Mouse (Mus musculus) forebrain, embryonic 13.5 days (tissue): Measurements from ENCODE around the gene Mgat4d. TPM values are rescaled to one million over a fixed set of nuclear protein-coding genes. Genes with fewer than 3 reads are reported as not detected.

Experiments used
- ATAC-seq: fragments of 200-750 bp; cut with Nextera tagmentation; 2 replicates; pipeline ENCODE4 v1.8.0; 2017
- H3K27ac ChIP-seq: fragments of 300-500 bp; sonication (generic); 2 replicates; pipeline ENCODE4 v1.5.1; 2015; ENCODE audit warnings: inconsistent platforms, mild to moderate bottlenecking, moderate library complexity
- H3K27me3 ChIP-seq: fragments of 300-500 bp; sonication (generic); 2 replicates; pipeline ENCODE4 v1.6.1; 2015; ENCODE audit warnings: mild to moderate bottlenecking, inconsistent platforms
- H3K36me3 ChIP-seq: fragments of 300-500 bp; sonication (generic); 2 replicates; pipeline ENCODE4 v1.6.1; 2015; ENCODE audit warnings: mild to moderate bottlenecking, inconsistent platforms; ENCODE audit not compliant: poor library complexity, severe bottlenecking
- H3K4me1 ChIP-seq: fragments of 300-500 bp; sonication (generic); 2 replicates; pipeline ENCODE4 v1.6.1; 2015; ENCODE audit warnings: inconsistent platforms
- H3K4me2 ChIP-seq: fragments of 300-500 bp; sonication (generic); 2 replicates; pipeline ENCODE4 v1.6.1; 2015; ENCODE audit warnings: inconsistent platforms, mild to moderate bottlenecking, moderate library complexity
- H3K4me3 ChIP-seq: fragments of 300-500 bp; sonication (generic); 2 replicates; pipeline ENCODE4 v1.5.1; 2015; ENCODE audit warnings: mild to moderate bottlenecking, inconsistent platforms
- H3K9ac ChIP-seq: fragments of 300-500 bp; sonication (generic); 2 replicates; pipeline ENCODE4 v1.6.1; 2015; ENCODE audit warnings: mild to moderate bottlenecking, inconsistent platforms
- H3K9me3 ChIP-seq: fragments of 300-500 bp; sonication (generic); replicated peaks from 2 replicates; pipeline ENCODE4 v1.6.1; 2016; ENCODE audit warnings: inconsistent platforms
- WGBS: fragments of 180-500 bp; shearing (Covaris S2); methylation state at CpG from one replicate; pipeline ENCODE4 v1.1.7; 2015; 5-methylcytosine and 5-hydroxymethylcytosine counted together
- polyA plus RNA-seq: library from polyadenylated mRNA; unstranded; fragments of >200 nt; fragmentation: Nextera tagmentation; extraction: Ambion mirVana; gene quantifications from 2 replicates; pipeline ENCODE4 v1.2.1, GENCODE M21; 2015

Mgat4d gene
- polyA plus RNA-seq, 1 experiment from 2014 or later, result not detected

DNA sequence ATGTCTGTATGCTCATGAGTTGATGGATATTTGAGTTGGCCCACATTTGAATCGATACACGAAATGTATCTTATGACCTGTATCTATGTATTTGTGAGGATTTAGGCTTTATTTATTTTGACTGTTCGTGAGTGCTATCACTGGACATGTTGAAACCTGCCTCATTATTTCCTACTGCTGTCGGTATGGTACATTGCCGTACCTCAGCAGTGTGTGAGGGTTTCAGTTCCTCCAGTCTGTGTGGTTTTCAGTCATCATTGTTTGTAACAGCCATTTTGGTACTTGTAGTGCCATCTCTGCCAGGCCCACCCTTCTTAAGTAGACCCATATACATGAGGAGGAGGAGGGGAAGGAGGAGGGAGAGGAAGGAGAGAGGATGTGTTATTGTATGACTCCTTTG, 46.1 kb downstream of the Mgat4d start:
- 91% methylated on average over 5 of the region's 5 CpGs for WGBS

DNA sequence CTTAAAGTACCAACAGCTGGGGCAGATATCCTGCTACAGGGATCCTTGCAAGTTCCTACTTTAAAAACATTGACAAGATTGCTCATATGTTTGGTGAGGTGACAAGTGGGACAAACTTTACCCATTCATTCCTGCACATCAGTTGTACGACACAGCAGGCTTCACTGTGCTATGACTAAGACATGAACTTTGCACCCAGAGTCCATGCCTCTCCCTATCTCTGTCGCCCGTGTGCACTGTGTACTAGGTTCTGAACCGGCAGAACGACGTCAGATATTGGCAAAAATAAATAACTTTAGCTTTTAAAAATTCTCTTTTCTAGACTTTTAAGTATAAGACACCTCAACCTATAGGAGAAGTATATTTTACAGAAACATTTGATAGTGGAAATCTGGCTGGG, 48.4 kb downstream of the Mgat4d start:
- Histone ChIP-seq H3K27ac (no peak overlapping the region), H3K9me3 (no peaks in the 10 kb centered on the region), H3K4me2 (no peak overlapping the region), H3K27me3 (no peaks in the 10 kb centered on the region), H3K36me3 (no peaks in the 10 kb centered on the region), H3K9ac (no peak overlapping the region), H3K4me3 (no peak overlapping the region), H3K4me1 (no peaks in the 10 kb centered on the region)
- 86% methylated on average over 6 of the region's 6 CpGs for WGBS
- no peak for ATAC-seq

More for the DNA sequence above, 46.1 kb downstream of the Mgat4d start:
- Histone ChIP-seq H3K4me1 (peaks cover 6% of the 10 kb centered on the region), H3K27me3 (peaks cover 10% of the 10 kb centered on the region; the same call in 1 of the 2 replicates), H3K4me2 (no peak overlapping the region), H3K9me3 (no peaks in the 10 kb centered on the region), H3K9ac (no peak overlapping the region), H3K36me3 (no peaks in the 10 kb centered on the region), H3K4me3 (no peak overlapping the region), H3K27ac (no peak overlapping the region)
- ATAC-seq, result no peak

GRCm38 (mm10) chr8:83397726-83398125, 49.5 kb downstream of the Mgat4d start:
- Histone ChIP-seq H3K27me3 (no peaks in the 10 kb centered on the region), H3K36me3 (no peaks in the 10 kb centered on the region)

GRCm38 (mm10) chr8:83405548-83405947, 57.3 kb downstream of the Mgat4d start:
- Histone ChIP-seq H3K4me3 (no peak overlapping the region), H3K9ac (no peak overlapping the region), H3K27me3 (no peaks in the 10 kb centered on the region), H3K27ac (no peak overlapping the region), H3K36me3 (no peaks in the 10 kb centered on the region), H3K4me2 (no peak overlapping the region), H3K4me1 (no peaks in the 10 kb centered on the region), H3K9me3 (no peaks in the 10 kb centered on the region)
- ATAC-seq, result no peak
- WGBS, result 86% methylated on average over 10 of the region's 10 CpGs

More at GRCm38 (mm10) chr8:83397726-83398125, 49.5 kb downstream of the Mgat4d start:
- Histone ChIP-seq H3K9me3 (no peaks in the 10 kb centered on the region), H3K27ac (no peak overlapping the region), H3K9ac (no peak overlapping the region), H3K4me1 (no peaks in the 10 kb centered on the region), H3K4me2 (no peak overlapping the region), H3K4me3 (no peak overlapping the region)
- no peak for ATAC-seq
- 76% methylated on average over 4 of the region's 4 CpGs for WGBS

GRCm38 (mm10) chr8:83406836-83407235, 58.6 kb downstream of the Mgat4d start:
- Histone ChIP-seq H3K4me2 (no peak overlapping the region), H3K9ac (no peak overlapping the region), H3K4me1 (no peaks in the 10 kb centered on the region), H3K9me3 (no peaks in the 10 kb centered on the region), H3K27me3 (no peaks in the 10 kb centered on the region), H3K4me3 (no peak overlapping the region), H3K36me3 (no peaks in the 10 kb centered on the region), H3K27ac (no peak overlapping the region)
- no peak for ATAC-seq
- WGBS, result 39% methylated on average over 6 of the region's 6 CpGs

DNA sequence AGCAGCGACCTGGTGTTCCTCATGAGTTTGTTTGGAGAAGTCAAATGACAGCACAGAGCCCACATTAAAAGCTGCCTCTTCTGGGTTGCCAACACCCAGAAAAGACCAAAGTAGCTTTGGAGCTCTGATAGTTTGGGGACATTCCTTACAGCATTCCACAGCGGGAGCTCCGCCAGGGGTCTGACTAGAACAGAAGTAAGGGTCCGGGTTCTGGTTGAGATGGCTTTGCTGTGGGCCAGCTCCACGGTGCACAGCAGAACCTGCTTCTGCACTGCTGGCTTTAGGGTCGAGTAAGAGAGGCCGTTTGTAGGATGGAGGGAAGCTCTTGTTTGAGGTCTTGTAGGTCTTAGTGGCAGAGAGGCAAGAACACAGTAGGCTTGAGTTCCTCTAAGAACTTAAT, 60.2 kb downstream of the Mgat4d start:
- Histone ChIP-seq H3K27ac (no peak overlapping the region), H3K36me3 (no peaks in the 10 kb centered on the region), H3K4me3 (no peak overlapping the region), H3K9ac (no peak overlapping the region), H3K27me3 (no peaks in the 10 kb centered on the region), H3K4me1 (no peaks in the 10 kb centered on the region), H3K4me2 (no peak overlapping the region), H3K9me3 (no peaks in the 10 kb centered on the region)
- ATAC-seq, result no peak
- 87% methylated on average over 7 of the region's 7 CpGs for WGBS

DNA sequence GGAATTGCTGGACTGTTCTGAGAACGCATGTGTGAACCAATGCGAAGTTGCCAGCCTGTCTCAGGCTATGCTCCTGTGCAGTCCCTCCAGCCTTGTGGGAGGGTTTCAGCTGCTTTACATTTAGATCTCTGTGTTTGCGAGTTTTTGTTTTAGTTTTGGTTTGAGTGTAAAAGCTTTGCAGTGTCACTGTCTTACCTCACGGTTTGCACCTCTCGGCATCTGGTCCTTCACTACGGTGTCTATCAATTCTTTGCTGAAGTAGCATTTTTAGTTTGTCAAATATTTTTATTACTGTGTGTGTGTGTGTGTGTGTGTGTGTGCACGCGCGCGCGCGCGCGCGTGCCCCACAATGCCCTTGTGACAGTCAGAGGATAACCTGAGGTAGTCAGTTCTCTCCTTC, 68.6 kb downstream of the Mgat4d start:
- 95% methylated on average over 15 of the region's 15 CpGs for WGBS
- no peak overlapping the region for H3K4me3 ChIP-seq
- no peak overlapping the region for H3K4me2 ChIP-seq
- no peaks in the 10 kb centered on the region for H3K4me1 ChIP-seq
- no peak overlapping the region for H3K9ac ChIP-seq
- ATAC-seq, result no peak
- H3K27me3 ChIP-seq, result no peaks in the 10 kb centered on the region
- H3K27ac ChIP-seq, result no peak overlapping the region
- H3K9me3 ChIP-seq, result no peaks in the 10 kb centered on the region
- H3K36me3 ChIP-seq, result no peaks in the 10 kb centered on the region

DNA sequence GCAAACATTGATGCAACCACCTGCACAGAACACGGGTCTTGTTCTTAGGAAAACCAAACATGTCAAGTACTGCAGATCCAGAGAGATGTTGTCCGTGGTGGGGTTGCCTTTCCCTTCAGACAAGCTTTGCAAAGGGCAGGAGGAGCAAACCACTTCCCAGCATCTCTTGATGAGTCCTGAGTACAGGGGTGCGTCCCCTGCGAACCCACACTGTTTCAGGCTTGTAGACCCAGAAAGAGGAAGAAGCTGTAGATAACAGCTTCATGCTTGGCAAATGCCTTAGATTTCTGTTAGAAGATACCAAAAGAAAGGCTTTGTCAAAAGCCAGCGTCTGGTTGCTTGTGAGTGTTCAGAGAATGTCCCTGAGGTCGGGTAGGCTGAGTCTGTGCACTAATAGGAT, 69.7 kb downstream of the Mgat4d start:
- H3K4me1 ChIP-seq, result no peaks in the 10 kb centered on the region

GRCm38 (mm10) chr8:83418805-83419516, 70.7 kb downstream of the Mgat4d start:
- Histone ChIP-seq H3K4me2 (no peak overlapping the region), H3K4me1 (no peaks in the 10 kb centered on the region), H3K36me3 (no peaks in the 10 kb centered on the region), H3K27me3 (no peaks in the 10 kb centered on the region), H3K27ac (no peak overlapping the region), H3K4me3 (no peak overlapping the region), H3K9me3 (no peaks in the 10 kb centered on the region), H3K9ac (no peak overlapping the region)
- 94% methylated on average over 11 of the region's 11 CpGs for WGBS
- no peak for ATAC-seq

More for the DNA sequence above, 69.7 kb downstream of the Mgat4d start:
- no peak overlapping the region for H3K4me3 ChIP-seq
- no peaks in the 10 kb centered on the region for H3K9me3 ChIP-seq
- H3K4me2 ChIP-seq, result no peak overlapping the region
- no peak for ATAC-seq
- H3K27ac ChIP-seq, result no peak overlapping the region
- no peaks in the 10 kb centered on the region for H3K36me3 ChIP-seq
- H3K9ac ChIP-seq, result no peak overlapping the region
- WGBS, result 87% methylated on average over 6 of the region's 6 CpGs
- H3K27me3 ChIP-seq, result no peaks in the 10 kb centered on the region

- no peak for ATAC-seq
- no peak overlapping the region for H3K27ac ChIP-seq
- H3K36me3 ChIP-seq, result 0 out of 2 replicates have a peak, but pooled peaks cover 3% of the 10 kb centered on the region
- H3K9me3 ChIP-seq, result no peaks in the 10 kb centered on the region
- no peaks in the 10 kb centered on the region for H3K27me3 ChIP-seq
- no peak overlapping the region for H3K4me2 ChIP-seq
- no peak overlapping the region for H3K9ac ChIP-seq
- WGBS, result 100% methylated on average over 1 of the region's 1 CpGs
- H3K4me3 ChIP-seq, result no peak overlapping the region
- no peaks in the 10 kb centered on the region for H3K4me1 ChIP-seq
Measured at GRCm38 (mm10) chr8:83421354-83421753, 73.1 kb downstream of the Mgat4d start.

GRCm38 (mm10) chr8:83423032-83423825, 75.0 kb downstream of the Mgat4d start:
- 83% methylated on average over 13 of the region's 13 CpGs for WGBS
- Histone ChIP-seq H3K4me1 (no peaks in the 10 kb centered on the region), H3K36me3 (0 out of 2 replicates have a peak, but pooled peaks cover 3% of the 10 kb centered on the region), H3K4me3 (no peak overlapping the region), H3K4me2 (no peak overlapping the region), H3K27me3 (no peaks in the 10 kb centered on the region), H3K27ac (no peak overlapping the region), H3K9me3 (no peaks in the 10 kb centered on the region), H3K9ac (no peak overlapping the region)
- no peak for ATAC-seq

GRCm38 (mm10) chr8:83425202-83425601, 76.9 kb downstream of the Mgat4d start:
- Histone ChIP-seq H3K9me3 (no peaks in the 10 kb centered on the region), H3K27ac (no peak overlapping the region), H3K9ac (no peak overlapping the region), H3K27me3 (no peaks in the 10 kb centered on the region), H3K36me3 (0 out of 2 replicates have a peak, but pooled peaks cover 3% of the 10 kb centered on the region), H3K4me3 (no peak overlapping the region), H3K4me2 (no peak overlapping the region), H3K4me1 (no peaks in the 10 kb centered on the region)
- 88% methylated on average over 6 of the region's 6 CpGs for WGBS
- ATAC-seq, result no peak
